Mouse (Mus musculus): ENCODE data around the gene Atp1a4. TPM values are rescaled to one million over a fixed set of nuclear protein-coding genes. Genes with fewer than 3 reads are reported as not detected.

The Atp1a4 gene
- polyA plus RNA-seq, 1 experiment from 2014 or later, result not detected

GRCm38 (mm10) chr1:172181777-172182176 lies 76.4 kb downstream of the Atp1a4 start:
- Histone ChIP-seq H3K27ac (ENCODE audit: low read length) (no peak overlapping the region), H3K4me2 (ENCODE audit: low read depth, low read length) (no peak overlapping the region), H3K4me3 (ENCODE audit: low read depth, low read length) (no peak overlapping the region), H3K9ac (ENCODE audit: low read depth, low read length) (no peak overlapping the region), H3K36me3 (ENCODE audit: control insufficient read depth, insufficient read depth) (peaks cover 53% of the 10 kb centered on the region), H3K4me1 (ENCODE audit: control insufficient read depth, low read depth, low read length) (no peaks in the 10 kb centered on the region), H3K27me3 (ENCODE audit: control insufficient read depth, insufficient read depth, low read depth, low read length) (no peaks in the 10 kb centered on the region), H3K9me3 (replicated peaks; ENCODE audit: control insufficient read depth, low read length) (no peaks in the 10 kb centered on the region)
- WGBS (ENCODE audit: insufficient replicate concordance), result 80% methylated on average over 3 of the region's 3 CpGs
- ATAC-seq (ENCODE audit: low read depth), result no peak

DNA sequence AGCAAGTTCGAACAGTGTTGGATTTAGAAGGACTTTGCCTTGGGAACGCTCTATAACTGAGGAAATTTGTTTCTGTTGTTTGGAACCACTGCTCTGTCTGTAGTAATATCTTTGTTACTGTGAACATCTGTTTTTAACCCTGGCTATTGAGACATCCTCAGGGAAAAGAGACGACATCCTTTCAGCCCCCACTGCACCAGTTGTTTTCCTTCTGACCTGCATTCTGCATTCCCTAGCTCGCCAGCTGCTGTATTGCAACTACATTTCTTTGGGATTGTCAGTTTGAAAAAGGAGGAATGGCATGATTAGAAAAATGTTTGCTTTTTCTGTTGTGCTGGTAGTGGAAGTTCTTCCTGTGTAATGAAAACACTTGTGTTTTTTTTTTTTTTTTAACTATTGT lies 77.3 kb downstream of the Atp1a4 start:
- ATAC-seq (ENCODE audit: low read depth), result no peak
- no peaks in the 10 kb centered on the region for H3K4me1 ChIP-seq (ENCODE audit: control insufficient read depth, low read depth, low read length)
- H3K36me3 ChIP-seq (ENCODE audit: control insufficient read depth, insufficient read depth), result peaks cover 47% of the 10 kb centered on the region
- no peak overlapping the region for H3K4me3 ChIP-seq (ENCODE audit: low read depth, low read length)
- no peak overlapping the region for H3K4me2 ChIP-seq (ENCODE audit: low read depth, low read length)
- H3K27me3 ChIP-seq (ENCODE audit: control insufficient read depth, insufficient read depth, low read depth, low read length), result no peaks in the 10 kb centered on the region
- 86% methylated on average over 4 of the region's 4 CpGs for WGBS (ENCODE audit: insufficient replicate concordance)
- H3K27ac ChIP-seq (ENCODE audit: low read length), result no peak overlapping the region
- H3K9ac ChIP-seq (ENCODE audit: low read depth, low read length), result no peak overlapping the region
- no peaks in the 10 kb centered on the region for H3K9me3 ChIP-seq (replicated peaks; ENCODE audit: control insufficient read depth, low read length)

GRCm38 (mm10) chr1:172179102-172179501 lies 79.1 kb downstream of the Atp1a4 start:
- Histone ChIP-seq H3K9me3 (replicated peaks; ENCODE audit: control insufficient read depth, low read length) (no peaks in the 10 kb centered on the region), H3K9ac (ENCODE audit: low read depth, low read length) (no peak overlapping the region), H3K27me3 (ENCODE audit: control insufficient read depth, insufficient read depth, low read depth, low read length) (no peaks in the 10 kb centered on the region), H3K4me2 (ENCODE audit: low read depth, low read length) (no peak overlapping the region), H3K27ac (ENCODE audit: low read length) (no peak overlapping the region), H3K4me1 (ENCODE audit: control insufficient read depth, low read depth, low read length) (no peaks in the 10 kb centered on the region), H3K36me3 (ENCODE audit: control insufficient read depth, insufficient read depth) (peaks cover 52% of the 10 kb centered on the region), H3K4me3 (ENCODE audit: low read depth, low read length) (no peak overlapping the region)
- ATAC-seq (ENCODE audit: low read depth), result no peak
- 83% methylated on average over 7 of the region's 7 CpGs for WGBS (ENCODE audit: insufficient replicate concordance)

GRCm38 (mm10) chr1:172177791-172178190 lies 80.4 kb downstream of the Atp1a4 start:
- WGBS (ENCODE audit: insufficient replicate concordance), result 84% methylated on average over 7 of the region's 7 CpGs
- Histone ChIP-seq H3K4me1 (ENCODE audit: control insufficient read depth, low read depth, low read length) (no peaks in the 10 kb centered on the region), H3K4me2 (ENCODE audit: low read depth, low read length) (no peak overlapping the region), H3K4me3 (ENCODE audit: low read depth, low read length) (no peak overlapping the region), H3K36me3 (ENCODE audit: control insufficient read depth, insufficient read depth) (peaks cover 62% of the 10 kb centered on the region), H3K9ac (ENCODE audit: low read depth, low read length) (no peak overlapping the region), H3K27ac (ENCODE audit: low read length) (no peak overlapping the region), H3K27me3 (ENCODE audit: control insufficient read depth, insufficient read depth, low read depth, low read length) (no peaks in the 10 kb centered on the region), H3K9me3 (replicated peaks; ENCODE audit: control insufficient read depth, low read length) (no peaks in the 10 kb centered on the region)
- no peak for ATAC-seq (ENCODE audit: low read depth)

Other genes with a start within 250 kb of the Atp1a4 start
- gene Vangl2, start 230.0 kb downstream of the Atp1a4 start, polyA plus RNA-seq (2015; fragmentation: Nextera tagmentation; extraction: Ambion mirVana), result 0.41 and 0.57 TPM in 2 replicates
- gene Nhlh1, start 200.8 kb downstream of the Atp1a4 start, polyA plus RNA-seq (2015; fragmentation: Nextera tagmentation; extraction: Ambion mirVana), result not detected in 2 replicates
- 75.9 and 82.2 TPM in 2 replicates for gene Copa, start 175.9 kb downstream of the Atp1a4 start, polyA plus RNA-seq (2015; fragmentation: Nextera tagmentation; extraction: Ambion mirVana)
- 39.5 and 42.9 TPM in 2 replicates for gene Ncstn, start 175.6 kb downstream of the Atp1a4 start, polyA plus RNA-seq (2015; fragmentation: Nextera tagmentation; extraction: Ambion mirVana)
- 42.4 and 43.9 TPM in 2 replicates for gene Pex19, start 131.7 kb downstream of the Atp1a4 start, polyA plus RNA-seq (2015; fragmentation: Nextera tagmentation; extraction: Ambion mirVana)
- gene Dcaf8, start 110.3 kb downstream of the Atp1a4 start, polyA plus RNA-seq (2015; fragmentation: Nextera tagmentation; extraction: Ambion mirVana), result 61.2 and 61.3 TPM in 2 replicates
- 20.6 and 21.5 TPM in 2 replicates for gene Pea15a, start 51.6 kb downstream of the Atp1a4 start, polyA plus RNA-seq (2015; fragmentation: Nextera tagmentation; extraction: Ambion mirVana)
- 2.6 and 7.5 TPM in 2 replicates for gene Casq1, start 38.5 kb downstream of the Atp1a4 start, polyA plus RNA-seq (2015; fragmentation: Nextera tagmentation; extraction: Ambion mirVana)
- 16.8 and 20.6 TPM in 2 replicates for gene Igsf8, start 3.2 kb upstream of the Atp1a4 start, polyA plus RNA-seq (2015; fragmentation: Nextera tagmentation; extraction: Ambion mirVana)
- 0.20 and 0.52 TPM in 2 replicates for gene Atp1a2, start 39.6 kb upstream of the Atp1a4 start, polyA plus RNA-seq (2015; fragmentation: Nextera tagmentation; extraction: Ambion mirVana)
- gene Kcnj9, start 70.9 kb upstream of the Atp1a4 start, polyA plus RNA-seq (2015; fragmentation: Nextera tagmentation; extraction: Ambion mirVana), result 0.04 and 0.09 TPM in 2 replicates
- 0.07 and 0.09 TPM in 2 replicates for gene Kcnj10, start 82.8 kb upstream of the Atp1a4 start, polyA plus RNA-seq (2015; fragmentation: Nextera tagmentation; extraction: Ambion mirVana)
- 1.7 and 1.8 TPM in 2 replicates for gene Pigm, start 118.1 kb upstream of the Atp1a4 start, polyA plus RNA-seq (2015; fragmentation: Nextera tagmentation; extraction: Ambion mirVana)
- gene Slamf9, start 216.9 kb upstream of the Atp1a4 start, polyA plus RNA-seq (2015; fragmentation: Nextera tagmentation; extraction: Ambion mirVana), result 1.0 and 1.1 TPM in 2 replicates
- gene Igsf9, start 223.4 kb upstream of the Atp1a4 start, polyA plus RNA-seq (2015; fragmentation: Nextera tagmentation; extraction: Ambion mirVana), result 0.81 and 2.5 TPM in 2 replicates
- 112 and 113 TPM in 2 replicates for gene Tagln2, start 241.6 kb upstream of the Atp1a4 start, polyA plus RNA-seq (2015; fragmentation: Nextera tagmentation; extraction: Ambion mirVana)

Data from liver, embryonic 16.5 days (tissue).